Mouse (Mus musculus) left cerebral cortex, postnatal 14 days (tissue): ENCODE data around the gene Tmem216. TPM values are rescaled to one million over a fixed set of nuclear protein-coding genes. Genes with fewer than 3 reads are reported as not detected.

Experiments
- DNase-seq, 2 experiments: peaks; one replicate each; pipeline ENCODE4 v3.0.0; 2021 to 2022; ENCODE audit warnings: low spot score in 2 of 2, mixed read lengths in 1 of 2
- intact Hi-C: fragments of 180-260 bp; cut with DNase I; formaldehyde crosslinking; loops from one replicate; pipeline ENCODE4 v1.15.1; 2025
- long read RNA-seq, 2 experiments: library from polyadenylated mRNA; stranded (forward); transcript quantifications; one replicate each; pipeline ENCODE4 v2.0.0; 2021
- total RNA-seq, 2 experiments: library from RNA; stranded (reverse); gene quantifications; 2 replicates each; pipeline ENCODE4 v1.2.3; 2021

The Tmem216 gene
- total RNA-seq = 10 to 100 TPM; 10.2 to 11.4 TPM
- long read RNA-seq, experiment 1, partial matches to known transcripts = 1 of 9 reads
- long read RNA-seq, experiment 1, other reads (novel, unspliced or antisense) = 3 of 9 reads
- long read RNA-seq, experiment 2, partial matches to known transcripts = 1 of 12 reads
- long read RNA-seq, experiment 2, other reads (novel, unspliced or antisense) = 7 of 12 reads

DNA sequence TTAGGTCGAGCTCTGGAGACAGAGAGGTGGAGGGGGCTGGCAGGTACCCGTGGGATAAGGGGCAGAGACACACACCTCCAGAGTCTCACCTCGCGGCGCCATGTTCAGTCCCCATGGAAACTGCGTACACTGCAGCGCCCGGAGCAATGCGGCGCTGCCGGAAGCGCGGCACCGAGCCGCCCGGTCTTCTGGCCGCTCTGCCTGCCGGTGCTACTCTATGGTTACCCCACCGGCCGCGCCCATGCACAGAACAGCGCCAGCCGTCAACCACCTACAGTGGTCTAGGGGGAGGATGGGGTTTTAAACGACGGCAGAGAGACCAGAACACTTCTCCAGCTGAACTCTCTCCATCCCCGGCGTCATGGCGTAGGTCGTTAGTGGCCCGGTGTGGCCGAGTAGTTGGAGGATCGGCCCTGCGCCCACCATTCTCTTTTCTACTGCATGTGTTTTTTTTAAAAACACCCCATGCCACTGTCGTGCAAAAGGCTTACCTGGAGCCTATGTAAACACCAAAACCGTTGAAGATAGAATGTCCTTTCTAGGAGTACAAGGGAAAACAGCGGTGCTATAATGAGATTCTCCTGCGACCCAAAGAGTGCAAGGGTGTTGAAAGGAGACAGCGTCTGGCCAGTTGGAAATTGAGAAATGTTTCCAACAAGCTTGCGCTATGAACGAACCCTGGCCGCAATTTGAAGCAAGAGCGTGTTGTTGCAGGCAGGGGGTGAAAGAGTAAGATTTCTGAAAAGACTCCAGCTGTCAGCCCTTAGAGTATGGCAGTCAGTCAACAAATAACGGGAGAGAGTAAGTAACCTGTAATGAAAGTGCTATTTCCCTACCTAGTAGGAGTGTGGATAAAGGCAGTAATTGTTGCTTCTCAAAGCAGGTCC is at the start of gene Tmem216:
Gene Tmem216, minus strand, starts transcription at position 615 of the 887 bp plus-strand sequence.
- intact Hi-C loops = loop anchor here (2.0 kb wide), 1 partner anchor 49 kb away; the partner anchor contains the start of genes Ddb1 and Tkfc
- peak; percentile 84 to 86 for DNase-seq

DNA sequence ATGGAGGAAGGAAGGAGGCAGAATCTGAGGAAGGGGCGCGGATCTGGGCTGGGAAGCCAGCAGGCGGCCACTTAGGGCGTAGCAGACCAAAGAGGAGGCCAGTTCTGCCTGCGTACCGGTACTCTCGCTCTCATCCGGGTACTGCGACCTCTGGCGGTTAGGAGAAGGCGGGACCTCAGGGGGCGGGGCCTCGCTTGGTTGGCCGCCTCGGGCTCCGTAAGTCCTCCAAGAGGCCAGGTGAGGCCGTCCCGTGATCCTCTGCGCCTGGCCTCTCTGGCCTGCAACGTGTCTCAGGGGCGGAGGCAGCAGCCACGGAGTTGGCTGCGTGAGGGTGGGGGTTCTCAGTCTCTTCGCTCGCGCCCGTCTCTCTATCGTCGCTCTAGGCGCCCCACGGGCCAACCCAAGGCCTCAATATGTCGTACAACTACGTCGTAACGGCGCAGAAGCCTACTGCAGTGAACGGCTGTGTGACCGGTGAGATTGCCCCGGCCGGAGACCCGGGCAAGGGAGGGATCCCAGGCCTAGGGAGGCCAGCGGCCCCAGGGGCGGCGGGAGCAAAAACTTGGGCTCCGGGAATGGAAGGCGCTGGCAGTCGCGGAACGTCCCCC is 49.4 kb upstream of the Tmem216 start, which contains the start of the genes Ddb1 and Tkfc:
Gene Ddb1, plus strand, starts transcription at position 35 of the 608 bp plus-strand sequence.
Gene Tkfc, minus strand, starts transcription at position 362 of the 608 bp plus-strand sequence.
- DNase-seq = peak; percentile 98 to 99
- intact Hi-C loops = loop anchor here (1.0 to 2.0 kb wide), 2 partner anchors 28 to 51 kb away; partner anchors contain the start of genes Cyb561a3 and Tmem138

DNA sequence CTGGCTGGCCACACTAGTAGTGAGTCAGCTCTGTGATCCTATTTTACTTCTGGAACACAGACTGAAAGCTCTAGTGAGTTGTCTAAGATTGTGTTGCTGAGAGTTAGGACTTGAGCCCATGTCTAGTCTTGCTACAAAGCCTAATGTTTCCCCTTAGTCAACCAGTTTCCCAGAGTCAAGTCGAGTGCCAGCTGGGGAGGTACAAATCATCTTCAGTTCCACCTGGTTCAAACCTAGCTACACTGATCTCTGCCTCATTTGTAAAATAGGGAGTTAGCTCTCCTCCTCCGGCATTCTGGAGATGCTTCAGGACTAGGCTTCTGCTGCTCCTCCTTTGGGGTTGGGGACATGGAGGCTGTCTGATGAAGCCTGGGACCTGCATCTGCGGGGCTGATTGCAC is 48.5 kb upstream of the Tmem216 start:
- DNase-seq = peak in 1 of 2 experiments; percentile 8
- intact Hi-C loops = loop anchor here (2.0 kb wide), 1 partner anchor 50 kb away; no protein-coding TSS in a partner anchor

- intact Hi-C loops = loop anchor here (2.0 kb wide), 1 partner anchor 49 kb away; no protein-coding TSS in a partner anchor
- DNase-seq = peak in 1 of 2 experiments; percentile 6
Observed at GRCm38 (mm10) chr19:10603660-10604523, 47.9 kb upstream of the Tmem216 start.

- DNase-seq = peak; percentile 90 to 93
- intact Hi-C loops = no loop called here
Observed at GRCm38 (mm10) chr19:10602787-10603186, 46.7 kb upstream of the Tmem216 start.

GRCm38 (mm10) chr19:10602247-10602769 is 46.3 kb upstream of the Tmem216 start:
- no peak for DNase-seq
- intact Hi-C loops = no loop called here

DNA sequence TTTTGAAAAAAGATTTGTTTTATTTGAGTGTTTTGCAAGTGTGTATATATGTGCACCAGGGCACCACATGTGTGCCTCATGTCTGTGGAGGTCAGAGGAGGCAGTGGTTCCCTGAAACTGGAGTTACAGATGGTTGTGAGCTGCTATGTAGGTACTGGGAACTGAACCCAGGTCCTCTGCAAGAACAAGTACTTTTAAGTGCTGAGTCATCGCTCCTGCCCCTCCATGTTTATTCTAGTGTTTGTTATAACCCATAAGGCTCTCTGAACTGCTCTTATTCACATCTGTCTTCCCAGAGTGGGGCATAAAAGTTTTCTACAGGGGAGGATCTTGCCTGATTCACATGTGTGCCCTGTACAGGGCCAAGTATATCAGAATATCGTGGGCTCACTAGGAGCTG is 43.6 kb upstream of the Tmem216 start:
- DNase-seq = no peak
- intact Hi-C loops = no loop called here

GRCm38 (mm10) chr19:10598188-10598587 is 42.1 kb upstream of the Tmem216 start:
- intact Hi-C loops = no loop called here

DNA sequence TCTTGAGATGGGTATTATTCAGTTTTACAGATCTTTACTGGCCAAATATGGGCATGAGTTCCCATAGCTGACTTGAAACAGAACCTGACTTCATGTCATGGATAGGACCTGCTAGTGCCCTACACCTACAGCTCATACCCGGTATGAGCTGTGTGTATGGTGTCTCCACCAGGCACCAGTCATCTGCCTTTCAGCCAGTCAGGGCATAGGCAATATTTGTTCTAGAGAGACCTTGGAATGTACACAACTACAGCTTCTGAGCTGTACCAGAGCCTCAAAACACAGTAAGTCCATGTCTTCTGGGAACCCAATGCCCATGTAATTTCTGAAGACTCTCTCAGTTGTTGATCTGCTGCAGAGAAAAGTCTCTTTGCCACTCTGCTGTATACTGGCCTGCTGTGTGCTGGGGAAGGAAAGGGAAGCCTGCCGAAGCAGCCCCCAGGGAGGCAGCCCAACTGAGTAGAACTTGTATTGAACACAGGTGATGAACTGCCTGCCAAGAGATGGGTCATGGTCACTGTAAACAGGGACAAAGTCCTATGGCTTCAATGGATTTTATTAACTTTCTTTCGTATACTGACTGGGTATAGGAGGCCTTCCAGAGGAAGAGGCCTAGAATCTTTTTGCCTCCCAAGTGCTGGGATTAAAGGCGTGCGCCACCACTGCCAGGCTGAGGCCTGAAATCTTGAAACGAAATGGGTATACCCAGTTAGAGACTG is 35.8 kb upstream of the Tmem216 start:
- intact Hi-C loops = no loop called here
- DNase-seq = no peak

More at GRCm38 (mm10) chr19:10598188-10598587, 42.1 kb upstream of the Tmem216 start:
- peak in 1 of 2 experiments; percentile 12 for DNase-seq

DNA sequence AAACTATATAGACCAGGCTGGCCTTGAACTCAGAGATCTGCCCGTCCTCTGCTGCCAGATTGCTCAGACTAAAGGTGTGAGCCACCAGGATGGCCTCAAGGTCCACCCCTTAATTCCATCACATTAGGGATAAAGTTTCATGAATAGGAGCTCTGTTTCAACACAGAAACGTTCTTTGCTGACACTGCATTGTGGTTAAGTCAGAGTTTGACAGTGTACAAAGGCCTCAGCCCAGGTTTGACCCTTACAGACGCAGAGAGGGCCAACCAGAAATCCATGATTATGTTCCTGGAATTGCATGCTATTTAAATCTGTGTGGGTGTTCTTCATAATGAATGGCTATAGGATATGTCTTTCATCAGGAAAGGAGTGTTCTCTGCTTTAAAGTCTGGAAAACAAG is 34.3 kb upstream of the Tmem216 start:
- intact Hi-C loops = no loop called here
- DNase-seq = no peak

DNA sequence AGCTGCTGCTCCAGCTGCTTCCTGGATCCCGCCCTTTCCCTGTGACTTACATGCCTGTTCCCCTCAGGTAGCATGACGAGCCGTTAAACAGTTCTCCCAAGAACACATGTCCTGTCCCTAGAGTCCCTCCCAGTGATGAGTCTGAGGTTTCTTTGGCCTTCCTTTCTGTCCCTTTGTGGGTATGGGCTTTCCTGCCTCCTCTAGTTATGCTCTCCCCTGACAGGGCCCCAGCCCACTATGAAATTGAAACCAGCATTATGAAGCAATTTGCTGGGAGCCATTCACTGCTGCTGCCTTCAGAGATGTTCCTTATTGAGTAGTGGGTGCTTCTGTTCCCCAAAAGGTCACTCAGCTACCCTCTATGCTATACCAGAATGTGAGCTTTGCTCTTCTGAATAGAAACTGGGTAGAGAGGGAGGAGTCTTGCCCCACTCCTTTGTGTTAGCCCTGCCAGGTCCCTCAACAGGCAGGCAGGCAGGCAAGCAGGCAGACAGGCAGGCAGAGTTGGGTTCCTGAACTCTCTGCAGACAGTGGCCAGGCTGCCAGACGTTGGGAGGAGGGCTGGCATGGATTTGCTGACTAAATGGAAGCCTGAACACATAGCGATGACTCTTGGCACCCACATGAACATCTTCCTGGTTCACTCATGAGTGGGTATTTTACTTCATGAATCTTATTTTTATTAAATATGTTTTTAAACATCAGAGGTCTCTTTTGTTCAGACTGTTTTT is 33.3 kb upstream of the Tmem216 start:
- intact Hi-C loops = no loop called here
- no peak for DNase-seq

DNA sequence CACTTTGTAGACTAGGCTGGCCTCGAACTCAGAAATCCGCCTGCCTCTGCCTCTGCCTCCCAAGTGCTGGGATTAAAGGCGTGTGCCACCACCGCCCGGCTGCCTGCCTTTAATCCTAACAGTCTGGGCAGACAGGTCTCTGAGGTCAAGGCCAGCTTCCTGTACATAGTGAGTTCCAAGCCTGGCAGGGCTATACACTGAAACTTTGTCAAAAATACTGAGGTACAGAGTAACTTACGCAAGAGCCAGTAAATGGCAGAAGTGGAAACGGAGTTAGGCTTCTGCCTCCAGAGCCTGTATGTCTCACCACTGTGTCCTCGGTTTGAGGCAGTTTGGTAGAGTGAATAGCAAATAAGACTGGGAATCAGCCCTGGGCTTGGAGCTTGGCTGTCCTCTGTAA is 31.2 kb upstream of the Tmem216 start:
- no peak for DNase-seq
- intact Hi-C loops = no loop called here

DNA sequence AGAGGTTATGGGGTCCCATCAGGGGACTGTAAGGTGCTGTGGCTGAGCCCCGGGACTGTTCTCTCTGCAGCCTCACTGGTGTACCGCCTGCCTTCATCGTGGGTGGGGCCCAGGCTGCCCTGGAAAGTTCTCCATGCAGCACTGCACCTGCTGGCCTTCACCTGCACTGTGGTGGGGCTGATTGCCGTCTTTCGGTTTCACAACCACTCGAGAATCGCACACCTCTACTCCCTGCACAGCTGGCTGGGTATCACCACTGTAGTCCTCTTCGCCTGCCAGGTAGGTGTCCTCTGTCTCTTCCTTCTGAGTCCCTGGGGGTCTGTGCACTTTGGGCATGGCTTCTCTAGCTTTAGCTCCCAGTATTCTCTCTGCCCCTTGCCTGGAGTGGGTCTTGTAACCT is 29.1 kb upstream of the Tmem216 start:
- intact Hi-C loops = no loop called here
- no peak for DNase-seq

DNA sequence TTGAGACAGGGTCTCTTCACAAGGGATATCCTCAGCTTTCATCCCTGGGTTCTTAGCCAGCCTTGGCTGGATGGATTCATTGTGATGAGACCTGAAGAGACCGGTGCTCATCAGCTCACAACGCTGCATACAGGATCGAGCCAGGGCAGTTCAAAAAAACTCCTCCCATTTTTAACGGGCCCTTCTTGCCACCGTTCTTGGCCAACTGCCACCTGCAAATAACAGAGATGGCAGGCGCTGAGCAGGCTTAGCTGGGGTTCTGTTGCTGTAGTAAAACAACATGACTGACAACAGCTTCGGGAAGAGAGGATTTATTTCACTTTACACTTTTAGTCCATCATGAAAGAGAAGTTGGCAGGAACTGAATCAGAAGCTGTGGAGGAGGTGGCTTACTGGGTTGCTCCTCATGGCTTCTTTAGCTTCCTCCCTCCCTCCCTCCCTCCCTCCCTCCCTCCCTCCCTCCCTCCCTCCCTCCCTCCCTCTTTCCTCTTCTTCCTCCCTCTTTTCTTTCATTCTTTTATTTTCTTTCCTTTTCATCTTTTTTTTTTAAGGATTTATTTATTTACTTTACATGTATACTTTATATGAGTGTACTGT is 27.6 kb upstream of the Tmem216 start:
- no peak for DNase-seq
- intact Hi-C loops = no loop called here

DNA sequence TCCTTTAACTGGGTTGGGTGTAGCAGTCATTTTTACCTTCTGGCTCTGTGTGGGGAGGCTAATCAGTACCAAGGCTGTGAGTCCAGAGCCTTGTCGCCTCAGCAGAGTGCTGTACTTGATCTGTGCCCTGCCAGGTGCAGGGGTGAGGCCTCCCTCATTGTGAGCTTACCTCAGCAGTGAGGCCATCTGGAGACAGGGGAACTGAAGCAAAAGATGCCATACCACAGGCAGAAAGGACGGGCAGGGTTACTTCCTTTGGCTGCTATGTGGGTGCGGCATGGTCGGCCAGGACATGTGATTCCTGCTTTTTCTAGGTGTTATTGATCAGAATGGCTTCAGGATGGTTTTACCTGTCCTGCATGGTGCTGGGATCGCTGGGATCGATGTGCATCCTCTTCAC is 25.9 kb upstream of the Tmem216 start:
- intact Hi-C loops = no loop called here
- DNase-seq = no peak

- DNase-seq = no peak
- intact Hi-C loops = no loop called here
Observed at GRCm38 (mm10) chr19:10580761-10581160, 24.7 kb upstream of the Tmem216 start.

DNA sequence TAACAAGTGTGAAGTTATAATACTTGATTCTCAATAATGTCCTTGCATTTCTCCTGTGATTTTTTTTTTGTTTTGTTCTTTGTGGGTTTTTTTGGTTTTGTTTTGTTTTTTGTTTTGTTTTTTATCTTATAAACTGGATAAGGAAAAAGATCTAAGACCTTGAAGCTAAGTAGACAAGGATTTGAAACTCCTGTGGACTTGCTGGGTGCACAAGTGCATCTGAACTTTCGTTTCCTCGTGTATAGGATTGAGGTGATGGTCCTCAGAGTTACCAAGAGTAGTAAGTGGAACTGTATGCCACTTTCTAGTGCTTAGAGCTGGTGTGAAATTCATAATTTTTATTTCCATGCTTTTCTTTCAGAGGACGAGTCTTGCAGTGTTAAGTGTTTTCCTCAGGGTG is 24.1 kb upstream of the Tmem216 start:
- intact Hi-C loops = no loop called here

More for the DNA sequence above, 24.1 kb upstream of the Tmem216 start:
- no peak for DNase-seq
